Mouse (Mus musculus) natural killer cell, adult 2 months (primary cell): Measurements from ENCODE around the gene Kndc1.

ENCODE experiments used
- DNase-seq, 2 experiments: peaks; one replicate each; pipeline ENCODE4 v3.0.0; 2022; ENCODE audit warnings: low spot score in 2 of 2

Gene Kndc1

DNA sequence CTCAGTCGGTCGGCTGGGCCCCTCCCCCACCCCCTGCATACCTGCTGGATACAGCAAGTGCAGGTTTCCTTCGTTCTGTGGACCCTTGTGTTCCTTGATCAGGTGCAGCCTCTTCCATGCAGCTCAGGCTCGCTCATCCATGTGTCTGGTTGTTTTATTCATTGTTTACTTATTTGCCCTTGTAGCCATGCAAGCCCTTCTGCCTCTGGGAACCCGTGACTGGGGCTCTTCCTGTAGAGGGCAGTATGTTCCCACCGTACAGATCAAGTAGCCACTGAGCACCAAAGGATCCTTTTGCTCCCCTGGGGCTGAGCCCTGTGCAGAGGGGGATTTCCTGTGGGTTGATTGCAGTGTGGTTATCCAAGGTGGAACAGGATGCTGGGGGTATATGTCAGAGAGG lies 11.2 kb downstream of the Kndc1 start:
- DNase-seq, result peak; percentile 56 to 60

GRCm38 (mm10) chr7:139908176-139908575 lies 13.7 kb downstream of the Kndc1 start:
- DNase-seq, result no peak

DNA sequence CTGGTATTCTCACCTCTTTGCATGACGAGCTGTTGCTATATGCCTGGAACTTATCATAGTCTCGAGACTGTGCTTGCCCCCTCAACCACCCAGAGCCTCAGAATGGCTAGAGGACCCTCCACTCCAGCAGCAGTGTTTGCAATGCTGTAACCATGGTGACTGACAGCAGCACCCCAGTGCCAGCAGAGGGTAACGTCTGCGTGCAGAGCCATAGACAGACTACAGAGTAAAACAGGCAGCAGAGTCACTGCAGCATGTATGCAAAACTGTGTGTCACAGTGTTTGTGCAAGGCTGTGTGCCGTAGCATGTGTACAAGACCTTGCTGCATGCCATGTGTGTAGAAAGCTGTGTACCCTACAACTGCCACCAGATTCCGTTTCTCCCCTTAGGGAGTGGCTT lies 15.0 kb downstream of the Kndc1 start:
- DNase-seq, result no peak

DNA sequence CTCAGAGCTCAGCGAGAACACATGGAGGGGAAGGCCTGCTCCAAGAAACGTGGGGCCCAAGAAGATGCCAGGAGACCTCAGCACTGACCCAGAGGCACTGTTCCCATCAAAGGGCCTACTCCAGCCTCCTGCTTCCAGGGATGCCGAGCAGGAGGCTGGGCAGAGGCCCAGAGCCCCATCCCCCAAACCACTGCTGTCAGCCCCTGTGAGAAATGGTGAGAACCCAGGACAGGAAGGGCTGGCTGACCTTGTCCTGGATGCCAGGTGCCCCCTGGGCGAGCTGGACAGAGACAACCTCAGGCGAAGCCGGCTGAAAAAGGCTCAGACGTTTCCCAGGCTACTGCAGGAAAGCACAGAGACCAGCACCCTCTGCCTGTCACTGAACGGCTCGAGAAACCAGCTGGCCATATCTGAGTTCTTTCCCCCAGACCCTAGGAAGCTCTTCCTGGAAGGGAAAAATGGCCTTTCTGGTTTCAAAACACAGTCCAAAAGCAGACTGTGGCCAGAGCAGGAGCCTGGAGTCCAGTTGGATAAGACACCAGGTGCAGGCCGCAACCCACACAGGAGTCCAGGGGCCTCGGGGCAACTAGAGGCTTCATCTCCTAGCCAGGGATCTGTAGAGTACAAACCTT lies 15.8 kb downstream of the Kndc1 start:
- no peak for DNase-seq

DNA sequence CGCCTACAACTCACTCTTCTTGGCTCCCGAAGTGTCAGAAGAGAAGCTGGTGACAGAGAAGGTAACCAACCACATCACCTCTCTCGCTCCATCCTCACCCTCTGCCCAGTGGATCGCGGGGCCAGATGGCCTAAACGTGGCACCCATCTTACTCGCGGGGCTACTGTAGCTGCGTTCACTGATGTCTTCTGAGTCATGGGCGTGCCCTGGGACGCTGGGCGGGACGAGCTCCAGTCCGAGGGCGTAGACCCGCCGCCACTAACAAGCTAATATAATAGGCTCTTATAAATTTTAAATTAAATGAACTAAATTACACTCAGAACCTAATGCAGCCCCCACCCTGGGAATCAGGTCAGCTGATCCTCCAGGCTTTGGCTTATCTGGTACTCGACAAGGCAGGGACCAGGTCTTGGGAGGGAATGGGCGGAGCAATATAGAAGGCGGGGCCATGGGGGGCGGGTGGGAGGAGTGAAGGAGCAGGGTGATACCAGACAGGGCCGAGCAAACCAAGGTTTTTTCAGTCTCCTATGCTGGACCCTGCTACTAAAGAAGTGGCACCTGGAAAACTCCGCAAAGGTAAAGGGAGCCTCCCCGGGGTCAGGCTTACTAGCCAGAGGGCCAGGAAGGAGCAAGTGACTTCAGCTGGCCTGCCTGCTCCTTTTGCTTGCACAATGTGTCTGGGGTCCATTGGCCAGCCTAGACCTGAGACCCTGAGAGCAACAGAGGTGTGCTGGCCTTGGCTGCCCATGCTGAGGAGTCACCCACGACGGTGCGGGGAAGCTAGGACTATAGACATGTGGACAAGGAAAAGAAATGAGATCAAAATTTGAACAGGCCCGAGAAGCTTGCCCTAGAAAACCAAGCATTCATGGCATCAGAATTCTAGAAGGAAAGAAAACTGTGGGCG lies 19.9 kb downstream of the Kndc1 start:
- peak in 1 of 2 experiments; percentile 4 for DNase-seq

GRCm38 (mm10) chr7:139915646-139916257 lies 21.3 kb downstream of the Kndc1 start:
- DNase-seq, result no peak

- no peak for DNase-seq
These were observed 21.8 kb downstream of the Kndc1 start for GRCm38 (mm10) chr7:139916345-139916744.

- no peak for DNase-seq
These were observed 23.8 kb downstream of the Kndc1 start for GRCm38 (mm10) chr7:139918262-139918661.

DNA sequence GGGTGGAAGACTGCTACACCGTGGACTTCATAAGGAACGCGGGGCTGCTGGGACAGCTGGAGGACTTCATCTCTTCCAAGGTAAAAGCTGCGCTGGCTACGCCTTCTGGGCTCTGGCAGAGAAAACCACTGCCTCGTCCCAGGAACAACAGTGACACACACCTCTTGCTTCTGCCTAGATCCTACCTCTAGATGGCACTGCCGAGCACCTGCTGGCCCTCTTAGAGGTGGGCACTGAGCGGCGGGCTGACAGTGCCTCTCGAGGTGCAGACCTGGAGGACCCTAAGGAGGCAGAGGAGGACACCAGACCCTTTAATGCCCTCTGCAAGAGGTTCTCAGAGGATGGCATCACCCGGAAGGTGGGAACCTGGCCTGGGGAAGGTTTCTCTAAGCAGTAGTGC lies 36.2 kb downstream of the Kndc1 start:
- peak; percentile 36 to 41 for DNase-seq

DNA sequence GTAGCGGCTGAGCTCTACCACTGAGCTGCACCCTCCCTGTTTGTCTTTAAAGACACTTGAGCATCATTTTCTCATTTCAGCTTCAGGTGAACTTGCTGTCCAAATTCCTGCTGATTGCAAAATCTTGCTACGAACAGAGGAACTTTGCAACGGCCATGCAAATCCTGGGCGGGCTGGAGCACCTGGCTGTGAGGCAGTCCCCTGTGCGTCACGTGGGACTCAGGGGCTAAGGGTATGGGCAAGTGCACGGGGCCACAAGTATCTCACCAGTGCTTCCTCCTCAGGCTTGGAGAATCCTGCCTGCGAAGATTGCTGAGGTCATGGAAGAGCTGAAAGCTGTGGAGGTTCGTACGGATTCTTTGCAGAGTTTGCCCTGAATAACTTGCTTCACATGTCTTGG lies 42.2 kb downstream of the Kndc1 start:
- DNase-seq, result no peak

DNA sequence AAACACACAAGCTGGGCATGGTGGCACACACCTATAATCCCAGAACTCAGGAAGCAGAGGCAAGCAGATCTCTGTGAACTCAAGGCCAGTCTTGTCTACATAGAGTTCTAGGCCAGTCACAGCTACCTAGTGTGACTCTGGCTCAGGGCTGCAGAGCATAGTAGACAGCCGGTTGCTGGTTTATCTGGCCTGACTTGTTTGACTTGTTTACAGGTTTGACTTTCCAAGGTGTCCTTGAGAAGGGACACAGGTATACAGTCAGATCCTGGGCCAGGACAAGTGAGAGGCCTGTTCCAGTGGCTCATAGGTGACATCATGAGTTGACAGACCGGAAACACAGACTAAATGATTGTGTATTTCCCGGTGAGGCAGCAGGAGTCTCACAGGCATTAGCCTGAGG lies 42.6 kb downstream of the Kndc1 start:
- DNase-seq, result no peak

DNA sequence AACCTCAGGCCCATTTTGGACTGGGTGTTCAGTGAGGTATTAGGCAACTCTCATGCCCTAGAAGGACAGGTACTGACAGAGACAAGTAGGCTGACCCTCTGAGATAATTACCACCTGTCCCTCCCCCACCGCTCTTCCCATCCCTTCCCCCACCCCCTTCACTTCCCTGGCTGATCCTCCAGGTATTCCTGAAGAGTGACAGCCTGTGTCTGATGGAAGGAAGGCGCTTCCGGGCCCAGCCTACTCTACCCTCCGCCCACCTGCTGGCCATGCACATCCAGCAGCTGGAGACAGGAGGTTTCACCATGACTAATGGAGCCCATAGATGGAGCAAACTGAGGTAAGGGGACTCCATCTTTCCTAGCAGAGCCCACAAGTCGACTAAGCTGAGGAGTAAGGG lies 43.3 kb downstream of the Kndc1 start:
- DNase-seq, result no peak

GRCm38 (mm10) chr7:139940476-139941209 lies 46.1 kb downstream of the Kndc1 start:
- DNase-seq, result no peak

GRCm38 (mm10) chr7:139943674-139944281 lies 49.3 kb downstream of the Kndc1 start, which contains the start of gene Utf1:
Gene Utf1 (plus strand): TSS chr7:139943789.
- DNase-seq, result peak; percentile 39 to 54

DNA sequence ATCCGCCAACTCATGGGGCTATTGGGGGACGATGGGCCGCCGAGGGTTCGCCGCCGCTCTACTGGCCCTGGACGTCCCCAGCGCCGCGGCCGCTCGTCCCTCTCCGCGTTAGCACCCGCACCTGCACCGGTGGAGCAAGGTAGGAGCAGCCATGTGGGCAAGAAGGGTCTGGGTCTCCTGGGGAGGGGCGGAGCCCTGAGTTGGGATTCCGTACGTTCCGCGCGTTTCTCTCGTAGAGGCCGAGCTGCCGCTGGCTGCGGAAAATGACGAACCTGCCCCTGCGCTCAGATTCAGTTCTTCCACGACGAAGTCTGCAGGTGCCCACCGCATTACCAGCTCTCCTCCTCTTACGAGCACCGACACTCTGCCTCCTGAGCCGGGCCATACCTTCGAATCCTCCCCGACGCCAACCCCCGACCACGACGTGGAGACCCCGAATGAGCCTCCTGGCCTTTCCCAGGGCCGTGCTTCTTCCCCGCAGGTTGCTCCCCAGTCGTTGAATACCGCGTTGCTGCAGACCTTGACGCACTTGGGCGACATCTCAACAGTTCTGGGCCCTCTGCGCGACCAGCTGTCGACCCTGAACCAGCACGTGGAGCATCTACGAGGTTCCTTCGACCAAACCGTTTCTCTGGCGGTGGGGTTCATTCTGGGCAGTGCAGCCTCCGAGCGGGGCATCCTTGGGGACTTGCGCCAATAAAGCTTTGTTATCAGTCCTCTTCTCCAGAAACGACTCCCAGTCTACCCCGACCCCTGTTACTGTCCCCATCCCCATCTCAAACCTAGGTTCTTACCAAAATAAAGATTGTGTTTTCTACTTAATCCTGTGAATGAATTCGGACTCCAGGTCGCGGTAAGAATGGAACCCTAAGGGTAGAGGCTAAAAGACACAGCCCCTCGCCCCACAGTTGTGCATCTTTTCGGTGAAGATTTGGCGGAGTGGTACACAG lies 50.1 kb downstream of the Kndc1 start:
- peak in 1 of 2 experiments; percentile 11 for DNase-seq

DNA sequence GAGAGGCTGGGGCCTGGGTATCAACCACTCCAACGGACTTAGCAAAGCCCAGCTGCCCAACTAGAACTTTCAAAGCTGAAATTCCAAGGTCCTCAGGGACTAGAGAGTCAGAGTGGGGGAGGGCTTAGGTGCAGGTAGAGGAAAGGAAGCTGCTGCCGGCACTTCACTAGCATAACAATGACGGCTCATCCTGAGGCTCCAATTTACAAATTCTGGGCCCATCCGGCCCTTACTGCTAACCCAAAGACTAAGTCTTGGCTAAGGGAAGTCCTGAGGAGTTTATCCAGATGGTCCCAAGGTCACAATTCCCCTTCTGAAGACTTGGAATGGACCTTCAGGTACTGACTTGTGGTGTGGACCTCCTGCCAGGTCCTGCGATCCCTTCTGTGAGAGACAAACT lies 51.0 kb downstream of the Kndc1 start:
- no peak for DNase-seq

DNA sequence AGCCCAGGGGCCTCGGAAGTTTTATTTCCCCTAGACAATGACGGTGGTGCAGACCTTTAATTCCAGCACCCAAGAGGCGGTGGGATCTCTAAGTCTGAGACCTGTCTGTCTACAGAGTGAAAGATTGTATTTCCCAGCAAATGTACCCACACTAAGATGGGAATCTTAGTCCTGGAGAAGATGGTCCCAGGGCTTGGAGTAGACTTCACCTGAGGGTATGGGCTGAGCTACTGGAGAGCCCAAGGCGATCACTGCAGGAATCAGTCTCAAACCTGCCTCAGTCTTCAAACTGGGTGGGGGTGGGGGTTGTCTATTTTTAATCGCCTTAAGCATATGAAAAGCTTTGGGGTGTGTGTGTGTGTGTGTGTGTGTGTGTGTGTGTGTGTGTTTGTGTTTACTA lies 51.5 kb downstream of the Kndc1 start:
- no peak for DNase-seq

DNA sequence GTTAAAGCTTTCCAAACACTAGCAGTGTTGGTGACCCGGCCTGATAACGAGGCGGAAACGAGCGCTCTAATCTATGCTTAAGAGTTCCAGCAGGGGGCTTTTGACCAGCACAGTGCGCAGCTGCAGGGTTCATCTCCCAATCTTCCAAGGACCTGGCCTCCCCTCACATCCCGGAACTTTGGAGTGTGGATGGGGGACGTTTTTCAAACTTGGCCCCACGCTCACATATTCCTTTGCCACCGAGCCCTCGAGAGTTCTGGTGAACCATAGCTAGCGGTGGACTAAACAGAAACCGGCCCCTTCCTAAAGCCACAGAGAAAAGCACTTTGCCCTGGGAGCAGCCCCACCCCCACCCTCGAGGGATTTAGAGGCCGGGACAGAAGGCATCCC lies 55.4 kb downstream of the Kndc1 start:
- DNase-seq, result peak; percentile 53 to 59

DNA sequence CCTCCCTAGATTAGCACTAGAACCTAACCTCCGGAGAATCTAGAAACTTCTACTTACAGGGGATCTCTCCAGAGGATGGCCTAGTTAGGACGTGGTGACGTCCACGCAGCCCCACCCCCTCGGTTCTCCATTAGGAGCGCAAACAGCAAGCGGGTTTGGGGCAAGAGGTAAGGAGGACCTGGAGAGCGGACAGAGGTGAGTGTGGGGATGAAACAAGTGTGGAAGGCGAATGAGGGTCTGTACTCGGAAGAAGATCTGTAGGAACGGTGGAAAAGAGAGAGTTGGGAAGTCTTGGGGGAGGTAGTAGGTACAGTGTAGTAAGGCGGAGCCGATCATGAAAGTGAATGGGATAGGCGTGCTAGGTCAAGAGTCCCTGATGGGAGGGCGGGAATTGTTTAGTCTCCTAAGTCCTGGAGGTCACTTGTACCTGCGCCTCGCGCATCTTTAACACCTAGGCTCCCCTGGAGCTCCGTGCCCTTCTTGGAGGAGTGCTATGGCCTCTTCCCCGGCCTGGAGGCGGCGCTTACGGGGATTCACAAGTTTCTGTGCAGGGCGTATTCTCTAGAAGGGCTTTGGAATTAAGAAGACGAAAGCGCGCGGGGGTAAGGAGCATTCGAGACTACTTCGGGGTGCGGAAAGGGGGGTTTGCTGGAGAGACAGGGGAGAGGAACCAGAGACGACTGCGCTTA lies 55.9 kb downstream of the Kndc1 start:
- DNase-seq, result peak in 1 of 2 experiments; percentile 44

DNA sequence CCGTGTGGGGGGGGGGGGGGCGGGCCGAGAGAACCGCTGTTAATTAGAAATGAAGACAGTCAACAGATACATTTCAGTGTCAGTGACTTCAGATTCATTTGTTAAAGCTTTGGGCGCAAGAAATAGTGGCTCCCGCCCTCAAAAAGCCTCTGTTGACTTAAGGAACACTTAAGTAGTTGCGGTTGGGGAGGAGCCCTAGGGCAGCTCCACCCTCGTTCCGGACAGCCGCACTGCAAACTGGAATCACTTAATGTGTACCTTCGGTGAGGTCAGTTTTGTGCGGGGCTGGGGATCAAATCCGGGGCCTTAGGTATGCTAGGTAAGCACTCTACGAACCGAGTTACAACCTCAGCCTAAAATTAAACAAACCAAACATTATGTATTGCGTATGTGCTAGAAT lies 56.6 kb downstream of the Kndc1 start:
- DNase-seq, result peak in 1 of 2 experiments; percentile 36
